Mouse (Mus musculus): Measurements from ENCODE around the gene Tjp3.
"Not testable (repeated sequence)": the region's sequence is repeated elsewhere in the genome, so short reads cannot be mapped to it uniquely, and the experiment has no call there.

Tjp3 gene

DNA sequence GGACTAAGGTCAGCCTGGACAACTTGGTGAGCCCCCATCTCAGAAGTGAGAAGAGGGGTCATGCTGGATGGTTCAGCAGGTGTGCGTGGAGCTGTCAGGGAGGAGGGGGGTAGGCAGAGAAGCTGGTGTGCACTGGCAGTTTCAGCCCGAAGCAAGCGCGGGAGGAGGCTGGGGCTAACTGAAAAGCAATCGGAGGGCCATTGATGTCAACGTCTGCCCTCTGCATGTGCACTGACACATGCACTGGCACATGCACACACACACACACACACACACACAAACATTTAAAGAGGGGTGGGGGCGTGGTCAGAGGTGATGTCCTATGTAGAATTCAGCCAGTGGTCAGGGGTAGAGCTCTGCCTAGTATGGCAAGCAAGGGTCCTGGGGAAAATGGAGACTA lies 59.9 kb downstream of the Tjp3 start:
- DNase-seq (ENCODE audit: low spot score in 2 of 2), result no peak

DNA sequence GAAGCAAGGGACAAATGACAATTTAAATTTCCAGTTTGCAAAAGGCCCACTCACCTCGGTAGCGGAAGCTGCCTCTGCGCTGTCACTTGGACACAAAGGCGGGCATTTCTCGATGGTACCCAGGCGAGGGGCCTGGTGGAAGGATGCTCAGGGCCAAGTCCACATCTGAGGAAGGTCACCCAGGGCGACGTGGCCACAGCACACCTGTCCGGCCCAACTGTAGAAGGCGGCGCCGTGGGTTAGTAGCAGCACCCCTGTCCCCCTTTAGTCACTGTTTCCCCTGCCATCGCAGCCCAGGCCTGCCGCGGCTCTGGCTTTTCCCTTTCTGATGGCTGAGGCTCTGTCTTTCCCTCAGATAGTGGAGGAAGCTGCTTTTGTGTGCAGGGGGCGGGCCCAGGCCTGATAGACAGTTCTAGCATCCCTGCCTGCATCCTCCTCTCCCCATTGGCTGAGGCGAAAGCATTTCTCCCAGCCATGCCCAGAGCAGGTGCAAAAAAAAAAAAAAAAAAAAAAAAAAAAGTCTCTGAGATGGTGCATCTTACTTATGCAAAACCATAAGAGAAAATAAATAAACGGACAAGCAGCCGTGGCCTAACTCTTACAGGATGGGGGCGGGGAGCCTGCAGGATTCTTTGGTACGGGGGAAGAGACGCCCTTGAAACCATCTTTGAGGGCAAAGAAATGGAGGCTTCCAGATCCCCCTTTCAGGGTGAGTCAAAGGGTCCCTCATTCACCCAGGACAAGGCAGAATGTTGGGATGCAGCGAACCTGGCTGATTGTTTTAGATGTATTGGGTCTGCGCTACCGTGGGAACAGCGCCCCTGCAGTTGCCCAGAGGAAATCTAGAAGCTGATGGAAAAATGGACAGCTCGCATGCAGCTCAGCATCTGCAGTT lies 60.7 kb downstream of the Tjp3 start, which contains the start of gene Atcay:
Gene Atcay (minus strand): TSS at position 396 of the 895 bp plus-strand sequence.
- peak; percentile 65 to 78 for DNase-seq (ENCODE audit: low spot score in 2 of 2)

DNA sequence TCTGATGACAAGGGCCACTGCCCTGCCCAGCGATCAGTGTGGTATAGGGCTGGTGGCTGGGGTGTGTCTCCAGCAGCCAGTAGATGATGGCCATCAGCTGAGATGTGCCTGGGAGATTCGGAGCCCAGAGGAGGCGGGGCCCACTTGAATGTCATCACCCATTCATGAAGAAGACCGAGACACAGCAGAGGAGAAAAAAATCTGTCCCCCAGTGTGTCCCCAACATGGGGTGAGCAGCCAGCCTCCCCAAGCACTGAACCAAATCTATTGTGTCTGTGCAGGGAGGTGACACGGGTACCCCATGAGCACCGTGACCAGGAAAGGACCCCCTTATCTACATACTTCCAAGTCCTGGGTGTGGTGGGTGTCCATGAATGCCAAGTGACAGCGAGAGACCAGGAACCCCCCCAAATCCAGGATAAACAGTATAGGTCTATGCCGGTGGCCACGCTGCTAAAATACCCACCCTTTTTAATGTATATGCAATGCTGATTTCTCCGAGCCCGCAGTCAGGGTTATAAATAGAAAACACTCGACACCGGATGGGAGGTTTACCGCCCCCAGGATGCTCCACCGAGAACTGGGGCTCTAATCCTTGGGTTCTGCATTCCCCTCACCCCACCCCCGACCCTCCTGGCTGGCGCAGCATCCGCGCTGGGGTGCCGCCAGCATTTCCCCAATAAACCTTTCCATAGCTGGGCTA lies 61.5 kb downstream of the Tjp3 start:
- no peak for DNase-seq (ENCODE audit: low spot score in 2 of 2)

GRCm38 (mm10) chr10:81223731-81224130 lies 67.7 kb downstream of the Tjp3 start:
- DNase-seq (ENCODE audit: low spot score in 2 of 2), result not testable (repeated sequence)

All from frontal cortex, postnatal 25 days (tissue).